Mouse (Mus musculus) embryonic fibroblast, embryonic 13.5 days (primary cell): Measurements from ENCODE around the gene Atrn. TPM values are rescaled to one million over a fixed set of nuclear protein-coding genes. Genes with fewer than 3 reads are reported as not detected.
"Not testable (repeated sequence)": the region's sequence is repeated elsewhere in the genome, so short reads cannot be mapped to it uniquely, and the experiment has no call there.

Experiments
- H3K27ac ChIP-seq: 2 replicates; pipeline ENCODE4 v1.5.1; 2012; ENCODE audit warnings: low read length, control low read depth, inconsistent platforms; ENCODE audit not compliant: insufficient read depth
- H3K4me1 ChIP-seq: 2 replicates; pipeline ENCODE4 v1.6.1; 2011; ENCODE audit warnings: low read length; ENCODE audit not compliant: control insufficient read depth, insufficient read depth
- H3K4me3 ChIP-seq: 2 replicates; pipeline ENCODE4 v1.5.1; 2011; ENCODE audit warnings: mild to moderate bottlenecking, control low read depth, low read length; ENCODE audit not compliant: insufficient read depth
- CTCF ChIP-seq: IDR thresholded peaks from 2 replicates; pipeline ENCODE4 v1.5.1; 2011; ENCODE audit warnings: mild to moderate bottlenecking, control low read depth, low read length, moderate library complexity, borderline replicate concordance; ENCODE audit not compliant: insufficient read depth
- POLR2A ChIP-seq: IDR thresholded peaks from 2 replicates; pipeline ENCODE4 v1.6.1; 2011; ENCODE audit warnings: low read depth, mild to moderate bottlenecking, control low read depth, low read length, moderate library complexity
- polyA plus RNA-seq: library from polyadenylated mRNA; stranded (reverse); fragments of >200 nt; gene quantifications from 2 replicates; pipeline ENCODE4 v1.2.4, GENCODE M21; 2011; ENCODE audit warnings: low read depth; ENCODE audit not compliant: missing spikeins, insufficient read length

Atrn gene
- polyA plus RNA-seq, 1 experiment, result 28.4 TPM

DNA sequence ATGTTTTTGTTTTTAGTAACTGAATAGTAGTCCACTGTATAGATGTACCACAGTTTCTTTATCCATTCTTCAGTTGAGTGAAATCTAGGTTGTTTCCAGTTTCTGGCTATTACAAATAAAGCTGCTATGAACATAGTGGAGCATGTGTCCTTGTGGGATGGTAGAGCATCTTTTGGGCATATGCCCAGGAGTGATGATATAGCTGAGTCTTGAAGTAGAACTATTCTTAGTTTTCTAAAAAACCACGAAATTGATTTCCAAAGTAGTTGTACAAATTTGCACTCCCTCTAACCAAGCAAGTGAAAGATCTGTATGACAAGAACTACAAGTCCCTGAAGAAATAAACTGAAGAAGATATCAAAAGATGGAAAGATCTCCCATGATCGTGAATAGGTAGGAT, 86.5 kb downstream of the Atrn start:
- TF ChIP-seq CTCF (no peak), POLR2A (no peak)
- Histone ChIP-seq H3K4me3 (no peak overlapping the region), H3K4me1 (no peaks in the 10 kb centered on the region), H3K27ac (no peak overlapping the region)

DNA sequence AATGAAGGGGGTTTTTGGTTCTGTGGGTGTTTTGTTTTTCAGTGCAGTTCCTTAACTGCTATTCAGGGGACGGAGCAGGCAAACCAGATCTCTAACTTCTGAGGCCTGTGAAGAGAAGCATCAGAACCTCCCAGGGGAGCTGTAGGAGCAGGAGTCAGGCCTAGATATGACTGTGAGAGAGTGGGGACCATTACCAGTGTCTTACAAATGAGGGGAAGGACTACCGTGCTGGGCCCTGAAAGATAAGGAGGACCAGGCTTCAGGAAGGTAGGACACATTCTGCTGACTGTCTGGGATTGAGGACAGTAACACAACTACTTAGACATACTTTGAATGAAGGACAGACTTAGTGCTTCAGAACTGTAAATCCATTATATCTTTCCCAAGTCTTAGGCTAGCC, 102.8 kb downstream of the Atrn start:
- no peak overlapping the region for H3K27ac ChIP-seq
- TF ChIP-seq CTCF (no peak), POLR2A (no peak)
- H3K4me1 ChIP-seq, result no peaks in the 10 kb centered on the region
- no peak overlapping the region for H3K4me3 ChIP-seq

DNA sequence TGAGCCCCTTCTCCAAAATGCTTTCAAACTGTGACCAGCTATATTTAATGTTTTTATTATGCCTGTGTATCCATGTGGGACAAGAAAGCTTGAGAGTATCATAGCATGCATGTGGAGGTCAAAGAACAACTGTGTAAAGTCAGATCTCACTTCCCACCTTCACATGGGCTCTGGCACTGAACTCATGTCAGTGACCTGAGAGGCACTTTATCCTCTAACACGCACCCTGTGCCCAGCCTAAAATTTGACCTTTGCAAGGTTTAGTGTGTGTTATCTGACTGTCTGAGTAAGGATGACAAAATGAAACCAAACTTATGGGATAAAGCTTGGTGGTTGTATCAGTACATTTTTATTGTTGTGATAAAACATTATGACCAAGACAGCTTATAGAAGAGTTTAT, 104.3 kb downstream of the Atrn start:
- H3K27ac ChIP-seq, result no peak overlapping the region
- TF ChIP-seq CTCF, result no peak
- TF ChIP-seq POLR2A, result no peak
- no peak overlapping the region for H3K4me3 ChIP-seq
- H3K4me1 ChIP-seq, result no peaks in the 10 kb centered on the region

DNA sequence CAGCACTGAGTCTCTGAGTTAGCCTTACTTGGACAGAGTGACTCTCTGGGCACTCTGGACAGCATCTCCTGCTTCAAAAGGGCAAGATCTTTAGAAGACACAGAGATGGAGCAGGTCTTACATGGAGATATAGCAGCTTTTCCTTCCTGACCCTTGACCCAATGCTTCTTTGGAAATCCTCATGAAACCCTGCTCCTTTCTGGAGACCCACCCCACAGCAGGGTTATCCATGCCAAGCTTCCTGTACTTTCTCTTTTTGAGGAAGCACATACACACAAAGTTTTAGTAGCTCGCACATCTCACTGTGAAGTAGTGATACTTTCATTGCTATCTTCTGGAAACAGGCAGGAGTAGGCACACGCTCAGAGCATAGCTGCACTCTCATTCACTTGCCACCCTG, 118.9 kb downstream of the Atrn start:
- Histone ChIP-seq H3K4me1 (peaks cover 14% of the 10 kb centered on the region), H3K27ac (no peak overlapping the region), H3K4me3 (no peak overlapping the region)
- TF ChIP-seq CTCF (no peak), POLR2A (no peak)

DNA sequence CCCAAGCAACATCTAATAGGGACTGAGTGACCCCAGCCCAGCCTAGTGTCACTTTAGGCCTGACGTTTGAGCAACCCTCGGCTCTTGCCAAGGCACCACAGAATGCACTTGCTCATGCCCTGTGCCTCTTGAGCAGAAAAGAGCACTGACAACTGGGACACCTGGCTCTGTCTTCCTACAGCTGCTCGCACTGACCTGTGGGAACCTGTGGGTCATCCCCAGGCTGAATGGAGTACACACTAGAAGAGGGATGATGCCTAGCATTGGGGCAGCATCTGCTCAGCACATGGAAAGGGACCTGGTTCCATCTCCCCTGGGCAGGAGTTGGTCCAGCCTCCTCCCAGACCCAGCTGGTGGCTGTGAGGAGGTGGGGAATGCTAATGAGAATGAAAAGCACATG, 120.6 kb downstream of the Atrn start:
- no peak overlapping the region for H3K27ac ChIP-seq
- peaks cover 21% of the 10 kb centered on the region for H3K4me1 ChIP-seq
- TF ChIP-seq CTCF (no peak), POLR2A (no peak)
- H3K4me3 ChIP-seq, result no peak overlapping the region

DNA sequence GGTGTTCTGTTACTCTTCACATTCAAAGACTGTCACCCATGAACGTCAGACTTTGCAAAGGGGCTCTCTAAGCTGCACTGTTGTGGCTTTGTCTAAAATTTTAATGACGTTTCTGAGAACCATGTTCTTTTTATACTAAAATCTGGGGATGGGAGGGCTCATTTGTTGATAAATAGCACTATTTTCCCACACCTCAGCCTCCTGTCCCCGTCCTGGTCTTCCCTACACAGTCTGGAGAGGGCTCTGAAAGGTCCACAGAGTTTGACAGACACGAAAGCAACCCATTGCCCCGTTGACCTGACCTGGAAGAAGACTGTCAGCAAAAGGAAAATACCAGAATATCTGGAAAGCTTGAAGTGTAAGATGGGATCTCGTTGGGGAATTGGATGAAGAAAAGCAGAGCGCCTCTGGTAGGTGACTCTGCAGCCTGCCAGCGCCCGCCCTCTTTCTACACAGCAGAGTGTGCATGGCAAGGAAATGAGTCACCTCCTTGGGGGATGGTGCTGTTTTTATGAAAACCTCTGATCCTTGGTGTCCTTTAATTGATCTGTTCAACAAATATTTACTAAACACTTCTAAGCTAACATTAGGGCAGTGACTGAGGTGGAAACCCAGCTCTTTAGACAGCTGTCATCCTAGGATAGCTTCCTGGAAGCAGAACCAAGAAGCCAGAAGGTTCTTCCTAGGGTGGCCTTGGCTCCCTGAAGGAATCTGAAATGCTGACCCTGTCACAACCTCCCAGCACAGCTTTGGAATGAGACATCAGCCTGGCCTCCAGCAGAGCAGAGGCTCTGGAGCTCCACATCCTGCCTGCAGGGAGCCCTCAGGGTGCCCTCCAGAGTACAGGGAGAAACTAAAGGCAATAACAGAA, 123.0 kb downstream of the Atrn start:
- Histone ChIP-seq H3K4me3 (no peak overlapping the region), H3K4me1 (peaks cover 21% of the 10 kb centered on the region), H3K27ac (peak overlapping the region; percentile 97)
- TF ChIP-seq POLR2A (no peak), CTCF (no peak)

DNA sequence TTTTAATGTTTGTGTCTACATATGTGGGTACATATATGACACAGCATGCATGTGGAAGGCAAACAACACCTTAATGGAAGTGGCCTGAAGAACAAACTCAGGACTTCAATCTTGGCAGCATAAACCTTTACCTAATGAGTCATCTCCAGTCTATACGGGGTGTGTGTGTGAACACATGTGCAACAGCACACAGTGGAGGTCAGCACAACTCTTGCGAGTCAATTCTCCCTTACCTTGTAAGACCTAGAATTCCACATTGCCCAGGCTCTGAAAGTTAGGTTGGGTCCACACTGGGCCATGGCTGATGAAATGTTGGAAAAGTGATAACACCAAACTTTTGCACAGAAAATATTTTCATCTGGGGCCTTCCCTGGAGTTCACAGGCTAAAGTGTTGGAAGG, 124.3 kb downstream of the Atrn start:
- H3K4me1 ChIP-seq, result peaks cover 21% of the 10 kb centered on the region
- H3K4me3 ChIP-seq, result no peak overlapping the region
- peak overlapping the region; percentile 12; the same call in 1 of the 2 replicates for H3K27ac ChIP-seq
- TF ChIP-seq POLR2A, result no peak
- TF ChIP-seq CTCF, result no peak

DNA sequence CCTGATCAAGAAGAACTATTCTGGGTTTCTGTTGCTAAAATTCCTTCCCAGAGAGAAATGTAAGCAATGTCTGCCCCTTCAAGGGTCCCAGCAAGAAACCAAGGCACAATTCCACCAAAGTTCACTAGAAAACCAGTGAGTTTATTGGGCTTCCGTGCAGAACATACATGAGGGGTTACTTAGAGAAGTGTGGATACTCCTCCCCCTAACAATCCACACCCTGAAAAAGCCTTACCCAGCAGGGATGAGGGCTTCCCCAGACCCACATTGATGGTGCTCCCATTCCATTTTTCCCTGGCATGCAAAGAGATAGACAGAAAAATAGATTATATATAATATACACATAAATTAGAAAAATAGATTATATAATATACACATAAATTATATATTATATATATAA, 124.7 kb downstream of the Atrn start:
- peaks cover 21% of the 10 kb centered on the region for H3K4me1 ChIP-seq
- H3K27ac ChIP-seq, result no peak overlapping the region
- H3K4me3 ChIP-seq, result no peak overlapping the region
- no peak for TF ChIP-seq CTCF
- no peak for TF ChIP-seq POLR2A

DNA sequence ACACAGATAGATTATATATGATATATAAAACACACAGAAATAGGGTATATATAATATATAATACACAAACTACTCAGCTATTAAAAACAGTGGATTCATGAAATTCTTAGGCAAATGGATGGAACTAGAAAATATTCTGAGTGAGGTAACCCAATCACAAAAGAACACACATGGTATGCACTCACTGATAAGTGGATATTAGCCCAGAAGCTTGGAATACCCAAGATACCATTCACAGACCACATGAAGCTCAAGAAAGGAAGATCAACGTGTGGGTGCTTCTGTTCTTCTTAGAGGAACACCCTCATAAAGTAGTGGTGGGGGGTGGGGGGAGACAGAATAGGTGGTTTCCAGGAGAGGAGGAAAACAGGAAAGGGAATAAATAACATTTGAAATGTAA, 125.1 kb downstream of the Atrn start:
- not testable (repeated sequence) for H3K4me3 ChIP-seq, H3K27ac ChIP-seq
- H3K4me1 ChIP-seq, result peaks cover 21% of the 10 kb centered on the region

DNA sequence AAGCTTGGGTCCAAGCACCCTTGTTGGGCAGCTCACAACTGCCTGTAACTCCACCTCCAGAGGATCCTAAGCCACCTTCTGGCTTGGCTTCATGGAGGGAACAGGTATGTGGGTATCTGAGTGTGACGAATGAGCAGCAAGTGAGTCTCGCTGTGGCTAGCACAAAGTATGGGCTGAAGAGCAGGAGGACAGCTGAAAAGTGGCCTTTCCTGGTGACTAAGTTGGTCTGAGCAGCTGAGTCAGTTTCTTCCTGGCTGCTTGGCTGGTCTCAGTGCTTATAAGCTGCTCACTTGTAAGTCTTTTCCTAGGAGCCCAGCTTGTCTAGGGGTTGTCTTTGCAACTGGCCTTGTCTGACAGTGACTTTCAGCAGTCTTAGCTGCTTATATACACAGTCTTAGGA, 130.0 kb downstream of the Atrn start:
- H3K27ac ChIP-seq, result no peak overlapping the region

More for the DNA sequence above, 130.0 kb downstream of the Atrn start:
- H3K4me1 ChIP-seq, result peaks cover 9% of the 10 kb centered on the region
- TF ChIP-seq CTCF (no peak), POLR2A (no peak)
- no peak overlapping the region for H3K4me3 ChIP-seq
